Mouse (Mus musculus) bone marrow, adult 2 months (tissue): ENCODE measurements around the gene Pfn4.
A peak's percentile ranks its signal among the peaks of the same experiment; 100 is the strongest.

Source experiments
- CTCF ChIP-seq: fragments of 200-500 bp; IDR thresholded peaks from 2 replicates; pipeline ENCODE4 v1.5.1; 2011; ENCODE audit warnings: low read length, control low read depth; ENCODE audit not compliant: control insufficient read depth, insufficient read depth
- POLR2A ChIP-seq: fragments of 200-500 bp; IDR thresholded peaks from 2 replicates; pipeline ENCODE4 v1.6.1; 2011; ENCODE audit warnings: low read depth, mild to moderate bottlenecking, control low read depth, low read length, borderline replicate concordance; ENCODE audit not compliant: control insufficient read depth

DNA sequence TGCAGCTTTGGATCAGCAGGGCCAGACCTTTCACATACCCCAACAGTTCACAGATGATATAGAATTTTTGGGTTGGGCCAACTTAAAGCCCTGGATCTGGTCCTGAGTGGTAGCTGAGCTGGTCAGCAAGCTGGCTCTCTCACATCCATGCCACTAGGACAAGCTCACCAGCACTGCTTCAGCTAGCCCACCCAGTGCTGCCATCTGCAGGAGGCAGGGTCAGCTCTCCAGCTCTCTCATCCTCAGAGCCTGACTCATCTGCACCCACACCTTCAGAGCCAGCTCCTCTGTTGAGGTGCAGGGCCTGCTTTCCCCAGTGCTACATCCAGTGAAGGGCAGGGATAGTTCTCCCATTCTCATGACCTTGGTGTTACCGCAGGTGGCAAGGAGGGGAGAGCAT is 24.9 kb downstream of the Pfn4 start:
- peak; percentile 42; the same call in 1 of the 2 replicates for TF ChIP-seq CTCF
- no peak for TF ChIP-seq POLR2A
